Mouse (Mus musculus): ENCODE results near the gene Sgcb. TPM values are rescaled to one million over a fixed set of nuclear protein-coding genes. Genes with fewer than 3 reads are reported as not detected.

The Sgcb gene
- polyA plus RNA-seq, 1 experiment: 21.7 TPM

DNA sequence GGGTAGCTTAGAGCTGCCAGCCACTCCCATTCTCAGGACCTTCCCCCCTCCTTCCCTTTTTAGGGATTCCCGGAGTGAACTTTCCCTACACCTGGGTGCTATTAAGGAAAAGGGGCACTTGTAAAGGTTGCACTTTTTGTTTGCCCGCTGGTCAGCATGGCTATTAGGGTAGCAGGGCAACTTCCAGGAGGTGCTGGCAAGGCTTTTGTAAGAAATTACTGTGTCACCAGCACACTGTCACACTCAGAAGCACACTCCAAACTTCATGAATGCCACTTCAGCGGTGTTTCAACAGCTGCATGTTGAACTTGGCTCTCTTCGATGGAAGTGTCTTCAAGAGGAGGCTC is 4.2 kb upstream of the Sgcb start:
- H3K36me3 ChIP-seq (ENCODE audit: control insufficient read depth, insufficient read depth, low read length): no peaks in the 10 kb centered on the region
- no peaks in the 10 kb centered on the region for H3K27me3 ChIP-seq (ENCODE audit: control insufficient read depth, insufficient read depth, low read length)
- peak overlapping the region; percentile 94 for H3K4me3 ChIP-seq (ENCODE audit: control insufficient read depth, low read depth, low read length)
- TF ChIP-seq CTCF (IDR thresholded peaks at IDR 0.05; ENCODE audit: control insufficient read depth, insufficient read depth, insufficient replicate concordance, low read depth, low read length) (no peak), POLR2A (IDR thresholded peaks at IDR 0.05; ENCODE audit: control insufficient read depth, low read depth, low read length) (no peak)
- H3K4me1 ChIP-seq (ENCODE audit: control insufficient read depth, insufficient read depth, low read length): no peaks in the 10 kb centered on the region; the same call in none of the 2 replicates
- H3K27ac ChIP-seq (ENCODE audit: control insufficient read depth, insufficient read depth, low read depth, low read length): peak overlapping the region; percentile 32; the same call in 1 of the 2 replicates

- Histone ChIP-seq H3K27ac (ENCODE audit: control insufficient read depth, insufficient read depth, low read depth, low read length) (peak within 1 kb of the TSS; percentile 82), H3K27me3 (ENCODE audit: control insufficient read depth, insufficient read depth, low read length) (no peaks in the 10 kb centered on the region), H3K4me3 (ENCODE audit: control insufficient read depth, low read depth, low read length) (peak within 1 kb of the TSS; percentile 94), H3K36me3 (ENCODE audit: control insufficient read depth, insufficient read depth, low read length) (no peaks in the 10 kb centered on the region), H3K4me1 (ENCODE audit: control insufficient read depth, insufficient read depth, low read length) (no peaks in the 10 kb centered on the region; the same call in none of the 2 replicates)
- TF ChIP-seq CTCF (IDR thresholded peaks at IDR 0.05; ENCODE audit: control insufficient read depth, insufficient read depth, insufficient replicate concordance, low read depth, low read length) (no peak), POLR2A (IDR thresholded peaks at IDR 0.05; ENCODE audit: control insufficient read depth, low read depth, low read length) (peak; percentile 42)
Observed at GRCm38 (mm10) chr5:73651061-73651854, 3.7 kb upstream of the Sgcb start, which contains the start of gene Spata18. TSS of gene Spata18 (plus strand) at chr5:73651379.

GRCm38 (mm10) chr5:73650365-73650964 is 2.9 kb upstream of the Sgcb start:
- H3K27me3 ChIP-seq (ENCODE audit: control insufficient read depth, insufficient read depth, low read length): no peaks in the 10 kb centered on the region
- H3K4me3 ChIP-seq (ENCODE audit: control insufficient read depth, low read depth, low read length): peak overlapping the region; percentile 94
- TF ChIP-seq CTCF (IDR thresholded peaks at IDR 0.05; ENCODE audit: control insufficient read depth, insufficient read depth, insufficient replicate concordance, low read depth, low read length): no peak
- no peak for TF ChIP-seq POLR2A (IDR thresholded peaks at IDR 0.05; ENCODE audit: control insufficient read depth, low read depth, low read length)
- H3K36me3 ChIP-seq (ENCODE audit: control insufficient read depth, insufficient read depth, low read length): no peaks in the 10 kb centered on the region
- H3K4me1 ChIP-seq (ENCODE audit: control insufficient read depth, insufficient read depth, low read length): no peaks in the 10 kb centered on the region; the same call in none of the 2 replicates
- no peak overlapping the region for H3K27ac ChIP-seq (ENCODE audit: control insufficient read depth, insufficient read depth, low read depth, low read length)

DNA sequence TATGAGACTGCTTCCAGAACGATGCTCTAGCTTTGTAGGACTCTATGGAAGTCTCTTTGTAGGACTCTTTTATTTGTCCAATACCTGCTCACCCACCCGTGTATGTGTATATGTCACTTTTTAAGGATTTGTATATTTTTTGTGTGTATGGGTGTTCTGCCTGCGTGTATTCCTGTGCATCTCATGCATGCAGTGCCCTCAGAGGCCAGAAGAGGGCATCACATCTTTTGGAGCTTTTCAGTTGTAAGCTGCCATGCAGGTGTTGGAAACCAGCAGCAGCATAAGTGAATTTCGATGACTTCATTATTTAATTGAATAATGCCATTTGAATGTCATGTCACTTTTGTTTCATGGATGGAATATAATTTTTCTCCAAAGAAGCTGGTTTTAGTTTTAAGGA is 5.5 kb downstream of the Sgcb start:
- Histone ChIP-seq H3K27me3 (ENCODE audit: control insufficient read depth, insufficient read depth, low read length) (no peaks in the 10 kb centered on the region), H3K27ac (ENCODE audit: control insufficient read depth, insufficient read depth, low read depth, low read length) (no peak overlapping the region), H3K4me3 (ENCODE audit: control insufficient read depth, low read depth, low read length) (no peak overlapping the region), H3K36me3 (ENCODE audit: control insufficient read depth, insufficient read depth, low read length) (0 out of 2 replicates have a peak, but pooled peaks cover 1% of the 10 kb centered on the region), H3K4me1 (ENCODE audit: control insufficient read depth, insufficient read depth, low read length) (no peaks in the 10 kb centered on the region)
- TF ChIP-seq POLR2A (IDR thresholded peaks at IDR 0.05; ENCODE audit: control insufficient read depth, low read depth, low read length): no peak
- no peak for TF ChIP-seq CTCF (IDR thresholded peaks at IDR 0.05; ENCODE audit: control insufficient read depth, insufficient read depth, insufficient replicate concordance, low read depth, low read length)

DNA sequence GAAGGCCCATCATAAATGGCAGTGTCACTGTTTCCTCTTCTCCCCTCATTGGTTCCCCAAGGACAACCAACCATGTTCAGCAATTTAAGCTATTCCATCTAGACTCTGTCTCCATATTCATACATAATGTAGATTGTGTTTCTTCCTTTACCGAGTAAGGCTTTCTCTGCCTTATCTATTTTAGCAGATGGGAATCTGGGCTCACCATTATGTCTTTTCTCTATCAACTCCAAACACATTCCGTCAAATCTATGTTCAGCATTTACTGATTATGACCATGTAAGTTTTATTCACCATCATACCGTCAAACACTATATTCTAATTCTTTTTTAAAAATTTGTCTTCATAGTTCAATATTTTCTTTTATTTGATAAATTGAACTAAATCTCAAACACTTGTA is 6.5 kb downstream of the Sgcb start:
- H3K36me3 ChIP-seq (ENCODE audit: control insufficient read depth, insufficient read depth, low read length): 0 out of 2 replicates have a peak, but pooled peaks cover 1% of the 10 kb centered on the region

DNA sequence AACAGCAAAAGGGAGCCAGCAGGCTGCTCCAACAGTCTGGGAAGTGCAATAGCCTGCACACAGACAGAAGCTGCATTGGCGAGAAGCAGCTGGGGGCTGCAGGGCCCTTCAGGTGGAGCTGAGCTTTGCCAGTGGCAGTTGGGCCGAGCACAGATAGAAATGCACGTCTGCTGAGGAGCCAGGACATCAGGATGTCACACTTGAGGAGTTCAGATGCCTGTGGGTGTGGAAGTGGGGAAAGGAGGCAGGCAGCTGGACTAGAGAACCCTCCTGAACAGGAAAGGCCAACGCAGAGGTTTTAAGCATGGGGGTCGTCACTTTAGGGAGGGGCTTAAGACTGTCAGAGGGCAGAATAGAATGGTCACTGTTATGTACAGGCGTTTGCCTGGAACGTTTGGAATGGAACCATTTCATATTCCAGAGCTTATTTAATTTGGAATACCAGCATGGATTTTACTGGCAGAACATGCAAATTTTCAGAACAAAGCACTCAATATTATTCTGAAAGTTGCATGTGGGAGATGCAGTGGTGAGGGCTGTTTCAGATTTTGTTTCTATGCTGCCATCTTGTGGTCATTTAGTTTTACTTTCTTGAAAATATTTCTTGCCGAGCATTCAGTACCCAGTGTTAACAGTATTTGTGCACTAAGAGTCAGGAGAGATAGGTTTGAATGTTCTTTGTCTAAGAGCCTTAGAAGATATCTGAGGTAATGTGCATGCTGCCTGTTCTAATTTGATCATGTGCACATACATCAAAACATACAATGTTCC is 10.1 kb downstream of the Sgcb start:
- Histone ChIP-seq H3K36me3 (ENCODE audit: control insufficient read depth, insufficient read depth, low read length) (no peaks in the 10 kb centered on the region; the same call in 1 of the 2 replicates), H3K27me3 (ENCODE audit: control insufficient read depth, insufficient read depth, low read length) (no peaks in the 10 kb centered on the region), H3K4me3 (ENCODE audit: control insufficient read depth, low read depth, low read length) (no peak overlapping the region), H3K27ac (ENCODE audit: control insufficient read depth, insufficient read depth, low read depth, low read length) (no peak overlapping the region), H3K4me1 (ENCODE audit: control insufficient read depth, insufficient read depth, low read length) (no peaks in the 10 kb centered on the region)
- TF ChIP-seq CTCF (IDR thresholded peaks at IDR 0.05; ENCODE audit: control insufficient read depth, insufficient read depth, insufficient replicate concordance, low read depth, low read length): no peak
- TF ChIP-seq POLR2A (IDR thresholded peaks at IDR 0.05; ENCODE audit: control insufficient read depth, low read depth, low read length): no peak

More for the DNA sequence above, 6.5 kb downstream of the Sgcb start:
- no peak overlapping the region for H3K27ac ChIP-seq (ENCODE audit: control insufficient read depth, insufficient read depth, low read depth, low read length)
- H3K4me1 ChIP-seq (ENCODE audit: control insufficient read depth, insufficient read depth, low read length): no peaks in the 10 kb centered on the region
- TF ChIP-seq POLR2A (IDR thresholded peaks at IDR 0.05; ENCODE audit: control insufficient read depth, low read depth, low read length) (no peak), CTCF (IDR thresholded peaks at IDR 0.05; ENCODE audit: control insufficient read depth, insufficient read depth, insufficient replicate concordance, low read depth, low read length) (no peak)
- H3K4me3 ChIP-seq (ENCODE audit: control insufficient read depth, low read depth, low read length): no peak overlapping the region
- H3K27me3 ChIP-seq (ENCODE audit: control insufficient read depth, insufficient read depth, low read length): no peaks in the 10 kb centered on the region

DNA sequence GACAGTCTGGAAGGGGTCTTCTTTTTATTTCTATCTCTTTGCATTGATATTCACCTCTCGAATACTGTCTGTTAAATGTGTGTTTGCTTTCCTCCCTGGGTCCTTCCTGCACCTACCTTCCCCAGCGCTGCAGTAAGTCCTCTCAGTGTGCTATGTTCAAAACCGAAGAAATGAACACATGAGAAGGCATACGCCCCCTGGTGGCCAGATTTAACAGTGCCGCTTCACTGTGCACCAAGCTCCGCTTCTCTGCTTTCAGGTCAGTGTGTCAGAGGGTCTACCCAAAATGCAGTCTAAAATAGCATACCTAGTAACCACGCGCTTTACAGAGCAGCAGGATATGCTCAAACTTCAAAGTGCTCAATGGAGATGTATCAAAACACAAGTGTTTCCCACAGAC is 14.4 kb downstream of the Sgcb start:
- H3K36me3 ChIP-seq (ENCODE audit: control insufficient read depth, insufficient read depth, low read length): no peaks in the 10 kb centered on the region; the same call in 1 of the 2 replicates
- peaks cover 3% of the 10 kb centered on the region; the same call in 1 of the 2 replicates for H3K4me1 ChIP-seq (ENCODE audit: control insufficient read depth, insufficient read depth, low read length)
- H3K27ac ChIP-seq (ENCODE audit: control insufficient read depth, insufficient read depth, low read depth, low read length): no peak overlapping the region
- H3K4me3 ChIP-seq (ENCODE audit: control insufficient read depth, low read depth, low read length): no peak overlapping the region
- TF ChIP-seq CTCF (IDR thresholded peaks at IDR 0.05; ENCODE audit: control insufficient read depth, insufficient read depth, insufficient replicate concordance, low read depth, low read length) (peak; percentile 82; the same call in 1 of the 2 replicates), POLR2A (IDR thresholded peaks at IDR 0.05; ENCODE audit: control insufficient read depth, low read depth, low read length) (no peak)
- no peaks in the 10 kb centered on the region for H3K27me3 ChIP-seq (ENCODE audit: control insufficient read depth, insufficient read depth, low read length)
